Mouse (Mus musculus) ZHBTc4 (cell line): ENCODE measurements around the gene Cyp2b9.
"Not testable (repeated sequence)": the region's sequence is repeated elsewhere in the genome, so short reads cannot be mapped to it uniquely, and the experiment has no call there.

ENCODE experiments used
- DNase-seq: peaks from one replicate; pipeline ENCODE4 v3.0.0-alpha.2; 2011; ENCODE audit warnings: low read depth, low spot score

The Cyp2b9 gene

DNA sequence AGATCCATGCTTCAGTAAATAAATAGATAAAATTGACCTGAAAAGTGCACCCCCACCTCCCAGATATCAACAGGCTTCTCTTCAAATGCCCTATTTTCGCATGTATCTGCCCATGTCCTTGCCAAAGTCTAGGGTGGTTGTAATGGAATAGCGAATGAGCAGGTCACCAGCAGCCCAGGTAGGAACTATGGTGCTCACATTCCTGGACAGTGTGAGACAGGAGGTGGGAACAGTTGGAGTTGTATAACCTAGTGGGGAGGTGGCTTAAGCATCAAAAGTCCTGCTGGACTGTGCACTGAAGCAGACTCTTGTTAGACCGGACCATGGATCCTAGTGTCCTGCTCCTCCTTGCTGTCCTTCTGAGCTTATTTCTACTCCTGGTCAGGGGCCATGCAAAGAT lies at the start of gene Cyp2b9:
Cyp2b9 (plus strand) TSS at position 301 of the 400 bp plus-strand sequence.
- DNase-seq: not testable (repeated sequence)

DNA sequence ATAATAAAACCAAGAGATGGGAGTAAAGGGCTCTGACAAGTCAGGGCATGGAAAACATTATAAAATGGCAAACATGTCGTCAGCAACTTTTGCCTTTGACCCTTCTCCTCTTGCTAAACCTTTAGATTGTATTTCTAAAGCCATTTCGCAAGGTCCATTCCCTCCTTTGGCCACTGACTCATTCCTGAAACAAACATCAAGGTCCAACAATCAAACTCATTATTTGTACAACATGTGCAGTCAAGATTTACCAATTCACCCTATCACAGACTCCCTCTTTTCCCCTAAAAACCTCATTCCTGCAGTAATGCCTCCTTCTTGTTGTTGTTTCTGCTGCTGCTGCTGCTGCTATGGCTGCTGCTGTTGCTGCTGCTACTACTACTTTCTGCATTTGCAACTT lies 33.6 kb upstream of the Cyp2b9 start:
- not testable (repeated sequence) for DNase-seq

DNA sequence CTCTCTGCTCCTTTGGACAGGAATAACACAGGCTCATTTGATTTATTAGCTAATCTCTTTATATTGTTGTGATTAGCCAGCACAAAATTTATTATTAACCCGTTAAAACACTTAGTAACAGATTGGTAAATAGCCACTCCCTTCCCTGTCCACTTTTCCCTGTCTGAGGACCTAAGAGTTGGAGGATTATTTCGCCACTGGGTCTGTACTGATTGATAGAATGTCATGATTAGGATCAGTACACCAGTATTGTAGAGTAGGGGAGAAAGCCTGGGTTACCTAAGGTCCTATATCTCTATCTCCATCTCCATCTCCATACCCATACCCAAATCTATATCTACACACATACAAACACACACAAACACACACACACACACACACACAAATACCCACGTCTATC lies 29.6 kb upstream of the Cyp2b9 start:
- not testable (repeated sequence) for DNase-seq

- DNase-seq: not testable (repeated sequence)
Observed at GRCm38 (mm10) chr7:26168765-26169536, 4.3 kb upstream of the Cyp2b9 start.

- peak; percentile 46 for DNase-seq
Observed at GRCm38 (mm10) chr7:26201083-26201482, 27.9 kb downstream of the Cyp2b9 start.

DNA sequence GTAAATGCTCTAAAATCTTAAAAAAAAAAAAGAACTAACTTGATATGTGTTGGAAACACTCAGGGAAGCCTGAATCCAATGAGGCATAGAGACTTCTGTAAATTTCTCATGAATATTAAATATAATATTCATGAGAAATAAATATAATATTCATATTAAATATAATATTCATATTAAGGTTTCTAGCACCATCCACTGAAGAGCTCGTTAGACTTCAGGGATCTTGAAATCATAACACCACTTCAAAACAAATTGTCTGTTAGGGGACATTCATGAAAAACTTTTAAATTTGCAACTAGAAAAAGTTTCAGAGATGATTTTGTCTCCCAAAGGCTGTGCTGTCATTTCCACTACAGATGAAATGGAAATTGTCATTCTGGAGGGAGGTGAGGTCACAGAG lies 86.8 kb downstream of the Cyp2b9 start, which contains the start of gene Vmn1r184:
Vmn1r184 (plus strand) TSS at position 301 of the 400 bp plus-strand sequence.
- DNase-seq: not testable (repeated sequence)
